Mouse (Mus musculus): ENCODE results near the gene Elf1. TPM values are rescaled to one million over a fixed set of nuclear protein-coding genes. Genes with fewer than 3 reads are reported as not detected.

Gene Elf1
- polyA plus RNA-seq, 1 experiment, result 3.9 TPM

DNA sequence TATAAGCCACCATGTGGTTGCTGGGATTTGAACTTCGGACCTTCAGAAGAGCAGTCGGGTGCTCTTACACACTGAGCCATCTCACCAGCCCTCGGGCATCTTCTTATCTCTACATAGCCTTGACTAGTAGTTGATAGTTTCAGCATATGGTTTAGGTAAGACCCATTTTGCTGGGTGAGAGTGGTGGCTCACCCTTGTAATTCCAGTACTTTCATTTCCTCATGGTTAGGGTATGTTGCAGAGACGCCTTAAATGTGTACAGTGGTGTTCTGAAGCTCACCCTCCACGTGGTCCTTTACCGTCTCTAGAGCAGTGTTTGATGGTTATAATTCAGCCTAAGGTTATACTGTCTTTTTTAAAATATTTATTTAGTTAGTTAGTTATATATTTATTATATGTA is 125.4 kb downstream of the Elf1 start:
- no peak overlapping the region for H3K4me3 ChIP-seq (replicated peaks)
- peaks cover 3% of the 10 kb centered on the region; the same call in 1 of the 2 replicates for H3K9me3 ChIP-seq
- TF ChIP-seq FLI1 (IDR thresholded peaks at IDR 0.05; ENCODE audit: low read length), result no peak
- TF ChIP-seq GATA1 (IDR thresholded peaks at IDR 0.05; ENCODE audit: borderline replicate concordance, low read length), result no peak
- no peaks in the 10 kb centered on the region for H3K27me3 ChIP-seq (replicated peaks)
- H3K4me1 ChIP-seq, result peaks cover 4% of the 10 kb centered on the region
- peaks cover 95% of the 10 kb centered on the region for H3K36me3 ChIP-seq (replicated peaks; ENCODE audit: low read length)

GRCm38 (mm10) chr14:79606867-79607266 is 125.9 kb downstream of the Elf1 start:
- H3K4me3 ChIP-seq (replicated peaks), result no peak overlapping the region
- H3K36me3 ChIP-seq (replicated peaks; ENCODE audit: low read length), result peaks cover 95% of the 10 kb centered on the region
- TF ChIP-seq GATA1 (IDR thresholded peaks at IDR 0.05; ENCODE audit: borderline replicate concordance, low read length) (no peak), FLI1 (IDR thresholded peaks at IDR 0.05; ENCODE audit: low read length) (no peak)

GRCm38 (mm10) chr14:79607352-79607751 is 126.4 kb downstream of the Elf1 start:
- H3K9me3 ChIP-seq, result peaks cover 9% of the 10 kb centered on the region
- H3K4me1 ChIP-seq, result no peaks in the 10 kb centered on the region
- TF ChIP-seq GATA1 (IDR thresholded peaks at IDR 0.05; ENCODE audit: borderline replicate concordance, low read length) (no peak), FLI1 (IDR thresholded peaks at IDR 0.05; ENCODE audit: low read length) (no peak)
- H3K4me3 ChIP-seq (replicated peaks), result no peak overlapping the region
- H3K27me3 ChIP-seq (replicated peaks), result no peaks in the 10 kb centered on the region
- H3K36me3 ChIP-seq (replicated peaks; ENCODE audit: low read length), result peaks cover 95% of the 10 kb centered on the region

More at GRCm38 (mm10) chr14:79606867-79607266, 125.9 kb downstream of the Elf1 start:
- Histone ChIP-seq H3K9me3 (peaks cover 7% of the 10 kb centered on the region; the same call in 1 of the 2 replicates), H3K27me3 (replicated peaks) (no peaks in the 10 kb centered on the region), H3K4me1 (no peaks in the 10 kb centered on the region; the same call in 1 of the 2 replicates)

- peaks cover 95% of the 10 kb centered on the region for H3K36me3 ChIP-seq (replicated peaks; ENCODE audit: low read length)
- no peak for TF ChIP-seq FLI1 (IDR thresholded peaks at IDR 0.05; ENCODE audit: low read length)
- TF ChIP-seq GATA1 (IDR thresholded peaks at IDR 0.05; ENCODE audit: borderline replicate concordance, low read length), result no peak
- H3K9me3 ChIP-seq, result peaks cover 13% of the 10 kb centered on the region
These were observed 127.3 kb downstream of the Elf1 start for GRCm38 (mm10) chr14:79608286-79608685.

DNA sequence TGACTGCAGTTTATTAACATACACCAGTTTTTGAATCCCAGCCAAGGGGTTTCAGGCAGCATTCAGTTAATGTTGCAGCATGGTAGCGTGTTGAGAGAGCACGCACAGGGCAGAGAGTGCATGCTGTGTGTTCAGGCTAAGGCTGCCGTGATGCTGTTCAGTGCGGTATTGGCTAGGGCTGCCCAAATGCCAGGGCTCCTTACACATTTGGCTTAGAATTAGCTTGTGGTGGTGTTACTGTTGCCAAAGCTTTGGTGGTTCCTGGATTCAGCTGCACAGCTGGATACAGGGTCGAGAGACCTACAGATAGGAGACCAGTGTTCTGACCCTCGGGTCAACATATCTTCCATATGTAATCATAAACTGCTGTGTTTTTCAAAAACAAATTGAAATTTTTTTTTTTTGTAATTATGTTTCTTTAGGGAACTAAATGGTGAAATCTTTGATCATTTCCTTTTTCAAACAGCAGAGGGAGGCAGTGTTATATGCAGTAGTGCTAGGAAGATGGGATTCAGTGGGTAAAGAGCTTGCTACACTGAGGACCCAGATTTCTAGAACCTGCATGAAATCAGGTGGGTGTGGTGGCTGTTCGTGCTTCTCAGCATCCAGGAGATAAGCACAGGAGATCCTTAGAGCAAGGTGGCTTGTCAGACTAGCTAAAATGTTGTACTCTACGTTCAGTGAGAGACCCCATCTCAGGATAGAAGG is 136.3 kb downstream of the Elf1 start:
- Histone ChIP-seq H3K36me3 (replicated peaks; ENCODE audit: low read length) (peaks cover 90% of the 10 kb centered on the region), H3K4me3 (replicated peaks) (no peak overlapping the region), H3K9me3 (peaks cover 5% of the 10 kb centered on the region), H3K4me1 (peaks cover 7% of the 10 kb centered on the region), H3K27me3 (replicated peaks) (no peaks in the 10 kb centered on the region)
- TF ChIP-seq GATA1 (IDR thresholded peaks at IDR 0.05; ENCODE audit: borderline replicate concordance, low read length) (no peak), FLI1 (IDR thresholded peaks at IDR 0.05; ENCODE audit: low read length) (no peak)

More at GRCm38 (mm10) chr14:79608286-79608685, 127.3 kb downstream of the Elf1 start:
- no peak overlapping the region for H3K4me3 ChIP-seq (replicated peaks)
- H3K27me3 ChIP-seq (replicated peaks), result no peaks in the 10 kb centered on the region
- H3K4me1 ChIP-seq, result no peaks in the 10 kb centered on the region

DNA sequence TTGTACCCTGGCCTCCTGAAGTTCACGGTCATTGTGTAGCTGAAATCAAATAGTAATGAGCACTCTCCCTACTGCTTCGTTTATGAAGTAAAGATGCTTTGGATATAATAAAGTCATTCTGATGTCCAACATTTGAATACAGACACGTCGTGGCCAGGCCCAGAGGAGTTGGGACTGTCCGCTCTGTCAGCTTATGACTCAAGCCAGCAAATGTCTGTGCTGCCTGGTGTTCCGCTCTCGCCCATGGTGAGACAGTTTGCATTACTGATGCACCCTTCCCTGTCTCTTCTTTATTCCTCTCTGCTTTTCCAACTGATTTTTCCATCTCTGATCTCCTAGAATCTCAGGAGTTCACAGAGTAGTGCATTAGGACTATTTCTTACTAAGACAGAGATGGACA is 138.8 kb downstream of the Elf1 start:
- H3K4me3 ChIP-seq (replicated peaks), result no peak overlapping the region
- TF ChIP-seq GATA1 (IDR thresholded peaks at IDR 0.05; ENCODE audit: borderline replicate concordance, low read length), result no peak
- TF ChIP-seq FLI1 (IDR thresholded peaks at IDR 0.05; ENCODE audit: low read length), result no peak
- H3K4me1 ChIP-seq, result peaks cover 7% of the 10 kb centered on the region
- H3K27me3 ChIP-seq (replicated peaks), result no peaks in the 10 kb centered on the region
- H3K9me3 ChIP-seq, result no peaks in the 10 kb centered on the region
- H3K36me3 ChIP-seq (replicated peaks; ENCODE audit: low read length), result peaks cover 89% of the 10 kb centered on the region

- Histone ChIP-seq H3K4me1 (peaks cover 7% of the 10 kb centered on the region), H3K36me3 (replicated peaks; ENCODE audit: low read length) (peaks cover 93% of the 10 kb centered on the region), H3K9me3 (no peaks in the 10 kb centered on the region), H3K27me3 (replicated peaks) (no peaks in the 10 kb centered on the region), H3K4me3 (replicated peaks) (no peak overlapping the region)
- no peak for TF ChIP-seq FLI1 (IDR thresholded peaks at IDR 0.05; ENCODE audit: low read length)
- no peak for TF ChIP-seq GATA1 (IDR thresholded peaks at IDR 0.05; ENCODE audit: borderline replicate concordance, low read length)
These were observed 140.1 kb downstream of the Elf1 start for GRCm38 (mm10) chr14:79621143-79621542.

Other genes with a start within 250 kb of the Elf1 start
- gene Zfp957, start 233.8 kb upstream of the Elf1 start, polyA plus RNA-seq (2012; ENCODE audit: insufficient read depth, low replicate concordance), result not detected in 2 replicates
- 19.5 and 68.5 TPM in 2 replicates for gene Rgcc, start 179.5 kb upstream of the Elf1 start, polyA plus RNA-seq (2012; ENCODE audit: insufficient read depth, low replicate concordance)
- 5.8 and 18.7 TPM in 2 replicates for gene Naa16, start 90.4 kb upstream of the Elf1 start, polyA plus RNA-seq (2012; ENCODE audit: insufficient read depth, low replicate concordance)
- gene Mtrf1, start 83.4 kb upstream of the Elf1 start, polyA plus RNA-seq (2012; ENCODE audit: insufficient read depth, low replicate concordance), result 0.21 TPM in 1 of 2 replicates, not detected in the other
- gene Kbtbd7, start 54.7 kb upstream of the Elf1 start, polyA plus RNA-seq (2012; ENCODE audit: insufficient read depth, low replicate concordance), result 1.2 and 3.8 TPM in 2 replicates
- gene Kbtbd6, start 29.4 kb upstream of the Elf1 start, polyA plus RNA-seq (2012; ENCODE audit: insufficient read depth, low replicate concordance), result 0.20 and 0.79 TPM in 2 replicates
- gene Wbp4, start 326 bp downstream of the Elf1 start, polyA plus RNA-seq (2012; ENCODE audit: insufficient read depth, low replicate concordance), result 3.9 and 4.4 TPM in 2 replicates
- 0.22 and 1.7 TPM in 2 replicates for gene Sugt1, start 106.5 kb downstream of the Elf1 start, polyA plus RNA-seq (2012; ENCODE audit: insufficient read depth, low replicate concordance)
- gene Cnmd, start 181.0 kb downstream of the Elf1 start, polyA plus RNA-seq (2012; ENCODE audit: insufficient read depth, low replicate concordance), result not detected in 2 replicates

Measured in megakaryocyte, embryonic 14.5 days (primary cell).